Mouse (Mus musculus): Measurements from ENCODE around the gene Dync1i1.

DNA sequence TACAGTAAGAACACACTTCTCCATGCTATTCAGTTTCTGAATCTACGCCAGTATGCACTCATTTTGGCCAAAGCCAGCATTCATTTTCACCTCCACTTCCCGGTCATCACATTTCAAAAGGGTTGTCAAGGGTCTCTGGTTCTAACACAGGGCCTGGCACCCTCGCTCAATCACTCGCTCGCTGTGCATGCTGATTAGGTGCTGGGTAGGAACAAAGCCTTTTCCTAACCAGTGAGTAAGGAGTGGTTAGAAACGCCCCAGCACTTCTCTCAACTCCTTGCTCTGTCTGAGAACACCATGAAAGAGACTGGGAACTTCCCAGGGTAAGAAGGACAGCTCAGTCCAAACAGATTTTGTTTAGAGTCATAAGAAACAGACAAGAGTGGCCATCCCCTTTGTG is 298.5 kb downstream of the Dync1i1 start:
- TF ChIP-seq CTCF (IDR thresholded peaks at IDR 0.05; ENCODE audit: borderline replicate concordance, insufficient read depth, low read depth, low read length), result no peak
- no peak for TF ChIP-seq POLR2A (IDR thresholded peaks at IDR 0.05; ENCODE audit: borderline replicate concordance, insufficient read depth, low read length)

Measured in cerebellum, adult 2 months (tissue).